Mouse (Mus musculus) cerebellum, adult 2 months (tissue): ENCODE data around the gene Nadk2.

Experiments
- CTCF ChIP-seq: fragments of 200-500 bp; IDR thresholded peaks from 2 replicates; pipeline ENCODE4 v1.5.1; 2011; ENCODE audit warnings: low read depth, mild to moderate bottlenecking, control low read depth, low read length, moderate library complexity, borderline replicate concordance; ENCODE audit not compliant: insufficient read depth
- POLR2A ChIP-seq: fragments of 200-500 bp; IDR thresholded peaks from 2 replicates; pipeline ENCODE4 v1.6.1; 2011; ENCODE audit warnings: low read length, control low read depth, borderline replicate concordance; ENCODE audit not compliant: insufficient read depth

DNA sequence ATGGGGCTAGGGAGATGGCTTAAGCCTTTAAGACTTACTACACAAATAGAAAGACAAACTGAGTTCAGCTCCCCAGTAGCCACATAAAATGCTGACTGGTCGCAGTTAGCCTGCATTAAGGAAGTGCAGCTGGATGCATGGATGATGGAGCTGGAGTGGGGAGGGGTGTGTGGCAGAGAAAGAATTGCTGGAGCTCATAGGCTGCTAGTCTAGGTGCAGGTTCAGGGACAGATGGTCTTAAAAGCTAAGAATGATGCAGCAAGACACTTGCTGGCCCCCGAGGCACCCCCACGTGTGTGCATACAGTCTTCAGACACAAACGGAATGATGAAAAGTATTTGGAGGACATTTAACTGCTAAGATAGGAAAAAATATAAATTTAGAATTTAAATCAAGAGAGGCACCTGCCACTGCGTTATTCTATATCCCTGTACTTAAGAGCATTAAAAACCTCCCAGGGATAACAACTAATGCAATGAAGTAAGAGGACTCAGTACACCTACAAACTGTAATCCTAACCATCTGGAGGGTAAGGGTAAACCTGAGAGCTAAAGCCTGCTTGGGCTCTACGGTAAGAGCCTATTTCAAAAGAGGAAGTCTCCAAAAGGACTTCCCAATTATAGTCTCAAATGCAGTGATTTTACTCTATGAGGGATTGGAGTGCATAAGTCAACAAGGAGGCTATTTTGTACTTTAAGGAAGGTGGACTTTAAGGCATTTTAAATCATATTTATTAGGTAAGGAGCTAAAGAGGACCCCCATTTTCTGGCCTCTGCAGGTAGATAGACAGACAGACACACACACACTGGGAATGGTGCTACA, 39.7 kb downstream of the Nadk2 start:
- TF ChIP-seq POLR2A, result no peak
- TF ChIP-seq CTCF, result no peak
